Mouse (Mus musculus) neural tube, embryonic 11.5 days (tissue): ENCODE data around the gene Pcgf2. TPM values are rescaled to one million over a fixed set of nuclear protein-coding genes. Genes with fewer than 3 reads are reported as not detected.
A peak's percentile ranks its signal among the peaks of the same experiment; 100 is the strongest.

ENCODE experiments used
- ATAC-seq: fragments of 200-750 bp; cut with Nextera tagmentation; 2 replicates; pipeline ENCODE4 v1.8.0; 2017; ENCODE audit warnings: moderate number of reproducible peaks, mild to moderate bottlenecking, moderate TSS enrichment, moderate library complexity; ENCODE audit not compliant: insufficient read depth, low FRiP score, low TSS enrichment
- DNase-seq: peaks from one replicate; pipeline ENCODE4 v3.0.0-alpha.2; 2015; ENCODE audit warnings: low spot score
- H3K27ac ChIP-seq: fragments of 300-500 bp; sonication (generic); 2 replicates; pipeline ENCODE4 v1.5.1; 2014; ENCODE audit warnings: low read depth, mild to moderate bottlenecking, low read length
- H3K27me3 ChIP-seq: fragments of 300-500 bp; sonication (generic); 2 replicates; pipeline ENCODE4 v1.6.1; 2014; ENCODE audit warnings: mild to moderate bottlenecking, low read length, mixed read lengths; ENCODE audit not compliant: control insufficient read depth, insufficient read depth
- H3K36me3 ChIP-seq: fragments of 300-500 bp; sonication (generic); 2 replicates; pipeline ENCODE4 v1.6.1; 2014; ENCODE audit warnings: mild to moderate bottlenecking, low read length, moderate library complexity, mixed read lengths; ENCODE audit not compliant: control insufficient read depth, insufficient read depth
- H3K4me1 ChIP-seq: fragments of 300-500 bp; sonication (generic); 2 replicates; pipeline ENCODE4 v1.6.1; 2014; ENCODE audit warnings: low read length, mixed read lengths; ENCODE audit not compliant: control insufficient read depth, insufficient read depth
- H3K4me2 ChIP-seq: fragments of 300-500 bp; sonication (generic); 2 replicates; pipeline ENCODE4 v1.6.1; 2014; ENCODE audit warnings: low read depth, mild to moderate bottlenecking, moderate library complexity
- H3K4me3 ChIP-seq: fragments of 300-500 bp; sonication (generic); 2 replicates; pipeline ENCODE4 v1.5.1; 2014; ENCODE audit warnings: low read depth, low read length
- H3K9ac ChIP-seq: fragments of 300-500 bp; sonication (generic); 2 replicates; pipeline ENCODE4 v1.6.1; 2014; ENCODE audit warnings: mild to moderate bottlenecking, low read length
- H3K9me3 ChIP-seq: fragments of 300-500 bp; sonication (generic); 2 replicates; pipeline ENCODE4 v1.6.1; 2016; ENCODE audit warnings: low read length; ENCODE audit not compliant: control insufficient read depth
- WGBS: fragments of 180-500 bp; shearing (Covaris S2); extraction: QIAGEN DNeasy Blood & Tissue Kit; methylation state at CpG from one replicate; pipeline ENCODE4 v1.1.7; 2014; 5-methylcytosine and 5-hydroxymethylcytosine counted together
- polyA plus RNA-seq: library from polyadenylated mRNA; unstranded; fragments of >200 nt; fragmentation: Nextera tagmentation; extraction: Ambion mirVana; gene quantifications from 2 replicates; pipeline ENCODE4 v1.2.1, GENCODE M21; 2014

Pcgf2 gene
- polyA plus RNA-seq, 1 experiment from 2014 or later, result 17.8 TPM

GRCm38 (mm10) chr11:97670234-97671176 is 29.8 kb downstream of the Pcgf2 start:
- no peaks in the 10 kb centered on the region for H3K9me3 ChIP-seq
- H3K9ac ChIP-seq, result no peak overlapping the region
- H3K27ac ChIP-seq, result no peak overlapping the region
- H3K27me3 ChIP-seq, result no peaks in the 10 kb centered on the region
- H3K4me1 ChIP-seq, result no peaks in the 10 kb centered on the region
- DNase-seq (no peak), ATAC-seq (no peak)
- WGBS, result 80% methylated on average over 13 of the region's 13 CpGs
- no peak overlapping the region for H3K4me3 ChIP-seq
- no peak overlapping the region for H3K4me2 ChIP-seq
- H3K36me3 ChIP-seq, result peaks cover 23% of the 10 kb centered on the region

DNA sequence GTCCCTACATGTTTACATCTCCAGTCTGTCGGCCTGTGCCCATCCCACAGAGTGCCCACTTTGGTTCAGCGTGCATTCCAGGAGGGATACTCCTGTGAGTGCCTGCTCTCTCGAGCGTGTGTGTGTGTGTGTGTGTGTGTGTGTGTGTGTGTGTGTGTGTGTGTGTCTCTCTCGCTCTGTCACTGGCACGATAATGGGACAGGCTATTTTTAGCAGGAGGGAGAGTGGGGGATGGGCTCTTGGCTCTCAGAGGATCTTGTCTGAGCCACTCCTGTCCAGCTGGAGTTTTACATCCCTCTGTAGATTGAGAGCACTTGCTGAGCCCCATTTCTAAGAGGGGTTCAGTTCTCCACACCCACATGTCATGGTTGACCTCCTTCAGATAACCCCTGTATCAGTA is 30.5 kb downstream of the Pcgf2 start:
- Histone ChIP-seq H3K4me1 (peaks cover 1% of the 10 kb centered on the region; the same call in 1 of the 2 replicates), H3K9me3 (no peaks in the 10 kb centered on the region), H3K4me3 (no peak overlapping the region), H3K27me3 (no peaks in the 10 kb centered on the region), H3K4me2 (no peak overlapping the region), H3K36me3 (peaks cover 23% of the 10 kb centered on the region), H3K9ac (no peak overlapping the region), H3K27ac (no peak overlapping the region)
- WGBS, result 60% methylated on average over 6 of the region's 6 CpGs
- no peak for ATAC-seq
- peak; percentile 14 for DNase-seq

DNA sequence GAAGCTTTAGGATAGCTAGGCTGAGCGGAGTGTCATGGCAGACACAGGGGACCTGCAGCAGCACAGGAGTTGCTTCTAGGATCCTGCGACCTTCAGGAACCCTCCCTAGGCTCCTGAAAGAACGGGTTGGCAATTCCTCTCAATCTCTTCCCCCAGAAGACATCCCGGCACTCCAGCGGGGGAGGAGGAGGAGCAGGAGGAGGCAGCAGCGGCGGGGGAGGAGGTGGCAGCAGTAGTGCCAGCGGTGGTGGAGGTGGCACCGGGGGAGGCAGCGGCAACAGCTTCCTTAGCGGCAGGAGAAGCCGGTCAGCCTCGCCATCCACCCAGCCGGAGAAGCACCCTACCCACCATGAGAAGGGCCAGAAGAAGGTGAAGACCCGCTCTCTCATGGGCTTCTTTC is 31.0 kb downstream of the Pcgf2 start:
- H3K9ac ChIP-seq, result no peak overlapping the region
- H3K27ac ChIP-seq, result no peak overlapping the region
- peaks cover 19% of the 10 kb centered on the region for H3K36me3 ChIP-seq
- H3K27me3 ChIP-seq, result no peaks in the 10 kb centered on the region
- H3K9me3 ChIP-seq, result no peaks in the 10 kb centered on the region
- DNase-seq, result no peak
- peaks cover 4% of the 10 kb centered on the region; the same call in 1 of the 2 replicates for H3K4me1 ChIP-seq
- H3K4me2 ChIP-seq, result no peak overlapping the region
- no peak for ATAC-seq
- no peak overlapping the region for H3K4me3 ChIP-seq
- 67% methylated on average over 15 of the region's 15 CpGs for WGBS

- H3K27ac ChIP-seq, result no peak overlapping the region
- DNase-seq, result no peak
- peaks cover 9% of the 10 kb centered on the region for H3K36me3 ChIP-seq
- 95% methylated on average over 7 of the region's 7 CpGs for WGBS
- H3K4me2 ChIP-seq, result no peak overlapping the region
- H3K4me1 ChIP-seq, result peaks cover 4% of the 10 kb centered on the region; the same call in 1 of the 2 replicates
- ATAC-seq, result no peak
- H3K9ac ChIP-seq, result no peak overlapping the region
- no peaks in the 10 kb centered on the region for H3K9me3 ChIP-seq
- no peaks in the 10 kb centered on the region for H3K27me3 ChIP-seq
- no peak overlapping the region for H3K4me3 ChIP-seq
Observed at GRCm38 (mm10) chr11:97668160-97668559, 32.1 kb downstream of the Pcgf2 start.

DNA sequence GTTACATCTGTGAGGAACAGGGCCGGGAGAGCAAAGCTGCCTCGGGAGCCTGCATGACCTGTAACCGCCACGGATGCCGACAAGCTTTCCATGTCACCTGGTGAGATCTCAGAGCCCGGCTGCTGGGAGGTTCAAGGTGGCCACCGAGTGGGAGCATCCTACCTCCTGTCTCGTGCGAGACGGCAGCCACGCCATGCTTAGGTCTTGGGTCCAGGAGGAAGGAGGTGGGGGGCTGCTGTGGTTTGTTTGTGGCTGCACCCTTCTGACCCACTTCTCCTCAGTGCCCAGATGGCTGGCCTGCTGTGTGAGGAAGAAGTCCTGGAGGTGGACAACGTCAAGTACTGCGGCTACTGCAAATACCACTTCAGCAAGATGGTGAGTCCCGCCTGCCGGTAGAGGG is 33.5 kb downstream of the Pcgf2 start:
- Histone ChIP-seq H3K4me3 (no peak overlapping the region), H3K4me2 (no peak overlapping the region), H3K27ac (no peak overlapping the region), H3K27me3 (peaks cover 8% of the 10 kb centered on the region), H3K9me3 (no peaks in the 10 kb centered on the region), H3K9ac (no peak overlapping the region), H3K4me1 (peaks cover 10% of the 10 kb centered on the region), H3K36me3 (peaks cover 8% of the 10 kb centered on the region)
- no peak for DNase-seq
- WGBS, result 93% methylated on average over 15 of the region's 15 CpGs
- ATAC-seq, result no peak

- Histone ChIP-seq H3K4me3 (no peak overlapping the region), H3K4me2 (no peak overlapping the region), H3K36me3 (peaks cover 7% of the 10 kb centered on the region), H3K9ac (no peak overlapping the region), H3K4me1 (peaks cover 14% of the 10 kb centered on the region), H3K9me3 (no peaks in the 10 kb centered on the region), H3K27ac (no peak overlapping the region), H3K27me3 (peaks cover 14% of the 10 kb centered on the region)
- DNase-seq (no peak), ATAC-seq (no peak)
- 95% methylated on average over 7 of the region's 7 CpGs for WGBS
Observed at GRCm38 (mm10) chr11:97666221-97666620, 34.1 kb downstream of the Pcgf2 start.

- no peak overlapping the region for H3K9ac ChIP-seq
- ATAC-seq, result no peak
- no peak overlapping the region for H3K4me3 ChIP-seq
- no peaks in the 10 kb centered on the region for H3K9me3 ChIP-seq
- peaks cover 20% of the 10 kb centered on the region for H3K4me1 ChIP-seq
- no peak overlapping the region for H3K4me2 ChIP-seq
- peaks cover 22% of the 10 kb centered on the region for H3K27me3 ChIP-seq
- no peak overlapping the region for H3K27ac ChIP-seq
- 91% methylated on average over 13 of the region's 13 CpGs for WGBS
- peaks cover 3% of the 10 kb centered on the region for H3K36me3 ChIP-seq
- DNase-seq, result no peak
Observed at GRCm38 (mm10) chr11:97665431-97665830, 34.9 kb downstream of the Pcgf2 start.

DNA sequence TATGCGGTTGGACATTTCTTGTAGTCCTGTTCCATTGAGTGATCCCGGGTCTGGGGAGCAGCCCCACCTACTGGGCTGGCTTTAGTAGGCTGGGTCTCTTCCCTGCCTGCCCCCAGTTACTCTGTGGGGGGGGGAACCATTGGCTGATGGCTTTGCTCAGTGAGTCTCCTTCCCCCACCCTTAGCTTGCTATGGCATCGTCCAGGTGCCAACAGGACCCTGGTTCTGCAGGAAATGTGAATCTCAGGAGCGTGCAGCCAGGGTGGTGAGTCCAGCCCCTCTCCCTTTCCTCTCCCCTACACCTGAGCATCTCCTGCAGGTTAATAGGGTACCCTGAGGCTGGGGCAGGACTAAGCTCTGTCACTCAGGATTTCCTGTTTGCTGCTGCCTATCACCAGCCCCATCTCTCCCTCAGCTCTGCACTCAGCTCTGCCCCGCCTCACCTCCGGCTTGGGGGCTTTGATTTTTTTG is 35.5 kb downstream of the Pcgf2 start:
- Histone ChIP-seq H3K9me3 (no peaks in the 10 kb centered on the region), H3K27me3 (peaks cover 23% of the 10 kb centered on the region), H3K4me1 (peaks cover 20% of the 10 kb centered on the region), H3K4me3 (peak overlapping the region; percentile 94), H3K4me2 (peak overlapping the region; percentile 84), H3K9ac (no peak overlapping the region), H3K27ac (no peak overlapping the region), H3K36me3 (peaks cover 3% of the 10 kb centered on the region)
- WGBS, result 39% methylated on average over 6 of the region's 6 CpGs
- no peak for ATAC-seq
- no peak for DNase-seq

- H3K27ac ChIP-seq, result no peak overlapping the region
- H3K4me3 ChIP-seq, result peak overlapping the region; percentile 94
- H3K9me3 ChIP-seq, result no peaks in the 10 kb centered on the region
- peaks cover 3% of the 10 kb centered on the region for H3K36me3 ChIP-seq
- H3K27me3 ChIP-seq, result peaks cover 23% of the 10 kb centered on the region
- peaks cover 24% of the 10 kb centered on the region for H3K4me1 ChIP-seq
- peak overlapping the region; percentile 88 for H3K9ac ChIP-seq
- ATAC-seq (no peak), DNase-seq (no peak)
- H3K4me2 ChIP-seq, result peak overlapping the region; percentile 84
- WGBS, result 0% methylated on average over 6 of the region's 8 CpGs
Observed at GRCm38 (mm10) chr11:97664339-97664665, 36.0 kb downstream of the Pcgf2 start.
